Mouse (Mus musculus): Measurements from ENCODE around the gene Pcdh18. TPM values are rescaled to one million over a fixed set of nuclear protein-coding genes. Genes with fewer than 3 reads are reported as not detected.

Gene Pcdh18
- total RNA-seq (2014; fragmentation: Nextera tagmentation), result not detected in 2 replicates
- total RNA-seq (2017), result 0.27 TPM in 1 of 2 replicates, not detected in the other
- polyA plus RNA-seq (2012), result not detected in 2 replicates

- no peaks in the 10 kb centered on the region for H3K4me1 ChIP-seq (ENCODE audit: insufficient read depth, low read depth, low read length)
- H3K4me3 ChIP-seq (ENCODE audit: low read depth, low read length), result no peak within 1 kb of the TSS
- no peak for TF ChIP-seq CTCF (IDR thresholded peaks at IDR 0.05; ENCODE audit: low read depth, low read length)
- TF ChIP-seq GATA1 (IDR thresholded peaks at IDR 0.05; ENCODE audit: borderline replicate concordance, low read length), result no peak
- TF ChIP-seq GATA2 (IDR thresholded peaks at IDR 0.05; ENCODE audit: borderline replicate concordance, low read depth, low read length), result no peak
- no peak for TF ChIP-seq TAL1 (conservative IDR thresholded peaks at IDR 0.05; ENCODE audit: low read depth, low read length)
- no peak for TF ChIP-seq POLR2AphosphoS5 (IDR thresholded peaks at IDR 0.05; ENCODE audit: insufficient replicate concordance, low read depth, low read length)
- H3K27me3 ChIP-seq (ENCODE audit: insufficient read depth, low read length), result no peaks in the 10 kb centered on the region
- ATAC-seq (ENCODE audit: extremely low read depth, insufficient number of reproducible peaks, low FRiP score, poor library complexity, severe bottlenecking) (no peak), DNase-seq (ENCODE audit: low spot score) (no peak)
- no peaks in the 10 kb centered on the region for H3K36me3 ChIP-seq (replicated peaks)
- peaks cover 34% of the 10 kb centered on the region for H3K9me3 ChIP-seq (replicated peaks)
These were observed at the start of gene Pcdh18 for GRCm38 (mm10) chr3:49756870-49757625. Pcdh18 (minus strand) TSS chr3:49757325.

DNA sequence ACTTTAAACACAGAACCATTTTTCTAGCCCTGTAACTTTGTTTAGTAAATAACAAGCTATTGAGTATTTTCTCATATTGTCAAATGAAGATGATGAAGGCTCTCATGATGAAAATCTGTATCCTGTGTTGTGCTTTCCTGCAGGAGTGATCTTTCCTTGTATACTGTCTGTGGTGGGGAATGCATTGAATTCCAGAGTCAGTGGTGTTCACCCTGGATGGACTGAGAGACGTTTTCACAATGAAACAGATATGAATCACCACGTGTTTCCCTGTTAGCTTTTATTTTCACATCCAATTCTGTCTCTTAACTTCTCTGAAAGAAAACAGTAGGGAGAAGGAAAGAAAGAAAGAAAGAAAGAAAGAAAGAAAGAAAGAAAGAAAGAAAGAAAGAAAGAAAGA, 49.7 kb upstream of the Pcdh18 start:
- TF ChIP-seq TAL1 (conservative IDR thresholded peaks at IDR 0.05; ENCODE audit: low read depth, low read length), result no peak
- TF ChIP-seq GATA2 (IDR thresholded peaks at IDR 0.05; ENCODE audit: borderline replicate concordance, low read depth, low read length), result no peak
- TF ChIP-seq GATA1 (IDR thresholded peaks at IDR 0.05; ENCODE audit: borderline replicate concordance, low read length), result no peak
- TF ChIP-seq POLR2AphosphoS5 (IDR thresholded peaks at IDR 0.05; ENCODE audit: insufficient replicate concordance, low read depth, low read length), result no peak
- TF ChIP-seq CTCF (IDR thresholded peaks at IDR 0.05; ENCODE audit: low read depth, low read length), result no peak
- Histone ChIP-seq H3K36me3 (replicated peaks) (no peaks in the 10 kb centered on the region), H3K9me3 (replicated peaks) (peaks cover 5% of the 10 kb centered on the region; the same call in 1 of the 2 replicates), H3K4me1 (ENCODE audit: insufficient read depth, low read depth, low read length) (no peaks in the 10 kb centered on the region), H3K4me3 (ENCODE audit: low read depth, low read length) (no peak overlapping the region), H3K27me3 (ENCODE audit: insufficient read depth, low read length) (no peaks in the 10 kb centered on the region)
- DNase-seq (ENCODE audit: low spot score) (no peak), ATAC-seq (ENCODE audit: extremely low read depth, insufficient number of reproducible peaks, low FRiP score, poor library complexity, severe bottlenecking) (no peak)

DNA sequence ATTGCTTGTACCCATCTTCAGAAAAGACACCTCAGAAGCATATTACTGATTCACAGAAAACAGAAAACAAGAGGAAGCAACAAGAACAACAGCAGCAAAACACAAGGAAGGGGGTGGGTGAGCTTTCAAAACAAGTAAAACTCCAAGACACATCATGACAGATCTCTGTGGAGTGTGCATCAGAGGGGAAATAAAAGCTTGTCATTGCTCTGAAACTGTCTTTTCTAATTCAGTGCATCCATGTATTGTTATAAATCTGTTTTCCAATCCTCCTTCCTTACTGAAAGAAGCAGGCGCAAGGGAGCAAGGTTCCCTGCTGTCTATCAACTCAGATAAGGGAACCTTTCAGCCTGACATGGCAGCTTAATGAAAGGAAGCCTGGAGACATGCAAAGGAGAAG, 48.4 kb upstream of the Pcdh18 start:
- no peak for ATAC-seq (ENCODE audit: extremely low read depth, insufficient number of reproducible peaks, low FRiP score, poor library complexity, severe bottlenecking)
- Histone ChIP-seq H3K9me3 (replicated peaks) (peaks cover 5% of the 10 kb centered on the region; the same call in 1 of the 2 replicates), H3K4me1 (ENCODE audit: insufficient read depth, low read depth, low read length) (no peaks in the 10 kb centered on the region), H3K36me3 (replicated peaks) (no peaks in the 10 kb centered on the region), H3K27me3 (ENCODE audit: insufficient read depth, low read length) (no peaks in the 10 kb centered on the region), H3K4me3 (ENCODE audit: low read depth, low read length) (no peak overlapping the region)
- TF ChIP-seq POLR2AphosphoS5 (IDR thresholded peaks at IDR 0.05; ENCODE audit: insufficient replicate concordance, low read depth, low read length) (no peak), GATA2 (IDR thresholded peaks at IDR 0.05; ENCODE audit: borderline replicate concordance, low read depth, low read length) (no peak), GATA1 (IDR thresholded peaks at IDR 0.05; ENCODE audit: borderline replicate concordance, low read length) (no peak), CTCF (IDR thresholded peaks at IDR 0.05; ENCODE audit: low read depth, low read length) (no peak), TAL1 (conservative IDR thresholded peaks at IDR 0.05; ENCODE audit: low read depth, low read length) (no peak)
- no peak for DNase-seq (ENCODE audit: low spot score)

DNA sequence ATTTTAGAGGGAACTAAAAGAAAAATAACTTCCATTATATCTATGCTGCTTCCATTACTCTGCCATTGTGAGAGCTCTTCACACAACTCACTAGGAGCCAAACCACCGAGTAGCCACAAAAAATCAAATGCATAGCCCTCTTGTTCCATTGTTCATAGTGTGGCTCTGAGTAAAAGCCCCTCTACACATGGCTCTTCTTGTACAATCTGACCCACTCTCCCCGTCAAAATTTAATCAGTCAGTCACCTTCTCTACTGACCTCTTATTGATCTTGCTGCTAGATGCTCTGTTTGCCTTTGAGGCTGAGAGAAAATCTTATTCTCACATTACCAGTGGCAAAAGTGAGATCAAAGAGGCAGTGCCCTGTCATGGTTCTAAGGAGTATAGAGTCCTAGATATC, 31.2 kb upstream of the Pcdh18 start:
- Histone ChIP-seq H3K4me1 (ENCODE audit: insufficient read depth, low read depth, low read length) (no peaks in the 10 kb centered on the region), H3K4me3 (ENCODE audit: low read depth, low read length) (no peak overlapping the region), H3K36me3 (replicated peaks) (no peaks in the 10 kb centered on the region), H3K27me3 (ENCODE audit: insufficient read depth, low read length) (no peaks in the 10 kb centered on the region), H3K9me3 (replicated peaks) (peaks cover 2% of the 10 kb centered on the region)
- ATAC-seq (ENCODE audit: extremely low read depth, insufficient number of reproducible peaks, low FRiP score, poor library complexity, severe bottlenecking) (no peak), DNase-seq (ENCODE audit: low spot score) (no peak)
- no peak for TF ChIP-seq TAL1 (conservative IDR thresholded peaks at IDR 0.05; ENCODE audit: low read depth, low read length)
- TF ChIP-seq GATA2 (IDR thresholded peaks at IDR 0.05; ENCODE audit: borderline replicate concordance, low read depth, low read length), result no peak
- no peak for TF ChIP-seq CTCF (IDR thresholded peaks at IDR 0.05; ENCODE audit: low read depth, low read length)
- TF ChIP-seq GATA1 (IDR thresholded peaks at IDR 0.05; ENCODE audit: borderline replicate concordance, low read length), result no peak
- TF ChIP-seq POLR2AphosphoS5 (IDR thresholded peaks at IDR 0.05; ENCODE audit: insufficient replicate concordance, low read depth, low read length), result no peak

DNA sequence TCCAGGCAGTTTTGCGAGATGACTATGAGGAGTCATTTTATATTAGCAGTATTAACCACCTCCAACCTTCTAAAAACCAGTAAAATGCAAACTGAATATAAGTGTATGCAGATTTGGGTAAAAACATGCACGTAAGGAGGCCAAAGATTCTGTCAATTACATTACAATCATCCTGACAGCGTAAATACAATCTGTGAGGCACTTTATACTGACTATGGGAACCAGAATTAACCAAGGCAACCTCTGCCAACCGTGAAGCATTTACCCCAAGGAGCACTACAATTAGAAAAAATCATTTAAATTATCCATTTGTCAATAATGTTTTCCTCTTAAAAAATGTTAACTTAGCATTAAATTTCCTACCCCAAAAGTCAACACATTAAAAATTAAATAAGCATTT, 30.6 kb upstream of the Pcdh18 start:
- H3K4me1 ChIP-seq (ENCODE audit: insufficient read depth, low read depth, low read length), result no peaks in the 10 kb centered on the region
- H3K36me3 ChIP-seq (replicated peaks), result no peaks in the 10 kb centered on the region
- no peak for ATAC-seq (ENCODE audit: extremely low read depth, insufficient number of reproducible peaks, low FRiP score, poor library complexity, severe bottlenecking)
- H3K9me3 ChIP-seq (replicated peaks), result peaks cover 2% of the 10 kb centered on the region
- DNase-seq (ENCODE audit: low spot score), result no peak
- TF ChIP-seq CTCF (IDR thresholded peaks at IDR 0.05; ENCODE audit: low read depth, low read length), result no peak
- no peak for TF ChIP-seq GATA2 (IDR thresholded peaks at IDR 0.05; ENCODE audit: borderline replicate concordance, low read depth, low read length)
- no peak for TF ChIP-seq POLR2AphosphoS5 (IDR thresholded peaks at IDR 0.05; ENCODE audit: insufficient replicate concordance, low read depth, low read length)
- no peak for TF ChIP-seq TAL1 (conservative IDR thresholded peaks at IDR 0.05; ENCODE audit: low read depth, low read length)
- TF ChIP-seq GATA1 (IDR thresholded peaks at IDR 0.05; ENCODE audit: borderline replicate concordance, low read length), result no peak
- no peaks in the 10 kb centered on the region for H3K27me3 ChIP-seq (ENCODE audit: insufficient read depth, low read length)
- no peak overlapping the region for H3K4me3 ChIP-seq (ENCODE audit: low read depth, low read length)

DNA sequence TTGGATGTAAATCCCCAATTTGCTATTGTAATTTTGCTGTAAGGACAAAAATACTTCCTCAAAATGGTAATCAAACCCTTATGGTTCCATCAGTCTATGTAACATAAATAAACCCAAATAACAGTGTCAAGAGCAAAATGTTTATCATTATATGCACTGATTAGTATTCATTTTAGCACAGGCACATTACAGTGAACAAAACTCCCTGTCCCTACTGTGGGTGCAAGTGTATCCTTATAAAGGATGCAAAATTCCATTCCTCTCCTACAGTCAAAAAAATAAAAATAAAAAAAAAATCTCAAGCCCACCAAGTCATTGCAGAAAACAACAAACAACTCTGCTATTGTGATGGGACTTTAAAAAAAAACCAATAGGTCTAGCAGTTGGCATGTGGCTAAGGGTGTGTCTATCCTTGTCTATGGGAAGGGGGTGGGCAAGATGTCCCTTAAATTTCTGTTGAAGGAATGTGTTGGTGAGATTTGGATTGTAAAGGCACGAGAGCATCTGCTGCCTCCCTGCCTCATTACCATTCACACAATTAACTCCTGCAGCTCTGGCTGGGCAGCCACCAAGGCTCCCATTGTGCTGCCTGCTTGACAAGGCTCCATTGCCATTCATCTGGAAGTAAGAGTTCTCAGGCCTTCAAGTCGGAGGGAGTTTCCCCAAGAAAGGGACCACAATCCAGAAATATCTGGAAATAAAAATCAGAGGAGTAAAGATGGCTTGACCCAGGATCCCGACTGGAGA, 12.0 kb upstream of the Pcdh18 start:
- no peak for DNase-seq (ENCODE audit: low spot score)
- Histone ChIP-seq H3K27me3 (ENCODE audit: insufficient read depth, low read length) (no peaks in the 10 kb centered on the region), H3K4me1 (ENCODE audit: insufficient read depth, low read depth, low read length) (no peaks in the 10 kb centered on the region), H3K9me3 (replicated peaks) (no peaks in the 10 kb centered on the region), H3K4me3 (ENCODE audit: low read depth, low read length) (no peak overlapping the region), H3K36me3 (replicated peaks) (no peaks in the 10 kb centered on the region)
- ATAC-seq (ENCODE audit: extremely low read depth, insufficient number of reproducible peaks, low FRiP score, poor library complexity, severe bottlenecking), result no peak
- no peak for TF ChIP-seq CTCF (IDR thresholded peaks at IDR 0.05; ENCODE audit: low read depth, low read length)
- TF ChIP-seq GATA2 (IDR thresholded peaks at IDR 0.05; ENCODE audit: borderline replicate concordance, low read depth, low read length), result no peak
- TF ChIP-seq POLR2AphosphoS5 (IDR thresholded peaks at IDR 0.05; ENCODE audit: insufficient replicate concordance, low read depth, low read length), result no peak
- TF ChIP-seq GATA1 (IDR thresholded peaks at IDR 0.05; ENCODE audit: borderline replicate concordance, low read length), result no peak
- no peak for TF ChIP-seq TAL1 (conservative IDR thresholded peaks at IDR 0.05; ENCODE audit: low read depth, low read length)
